In genomic region chr4:104420983-104421680, GRCm38 (mm10) we compare ENCODE assay signal across 12 mouse cellular contexts.
"Had no signal": no experiment of that assay in that cellular context is flagged by ENCODE, and none has a peak within 500 bp of the region (broad histone marks: within the 10 kb centered on the region; RNA-seq: fewer than 3 reads in every experiment).

No protein-coding gene starts in this region.

- DNase-seq: retina, postnatal 1 day; right cerebral cortex, adult 18-20 months; right cerebral cortex, postnatal 14 days; right cerebral cortex, postnatal 25 days; right cerebral cortex, postnatal 4 days; spleen, adult 18-20 months; thymus, adult 18-20 months; thymus, adult 2 months; thymus, postnatal 14 days; thymus, postnatal 25 days; thymus, postnatal 36 days; thymus, postnatal 4 days had no signal
